ENCODE assay signal across 24 mouse cellular contexts in genomic region chr15:97310251-97310650, GRCm38 (mm10).
"Had no signal": no experiment of that assay in that cellular context is flagged by ENCODE, and none has a peak within 500 bp of the region (broad histone marks: within the 10 kb centered on the region; RNA-seq: fewer than 3 reads in every experiment).

No protein-coding gene starts in this region.

- H3K4me1 ChIP-seq: heart, embryonic 12.5 days; limb, embryonic 10.5 days; liver, embryonic 13.5 days had no signal

- H3K27ac ChIP-seq: gastrocnemius, adult 2 months; heart, adult 2 months; hindbrain, embryonic 10.5 days; hindbrain, embryonic 12.5 days; hindbrain, embryonic 14.5 days; layer of hippocampus, adult 2 months; left cerebral cortex, adult 2 months; limb, embryonic 10.5 days; limb, embryonic 12.5 days; liver, embryonic 13.5 days had no signal

- DNase-seq: gastrocnemius, adult 2 months; gastrocnemius, postnatal 10 days; gastrocnemius, postnatal 25 days; heart, adult 2 months; heart, postnatal 4 days; kidney, adult 18-20 months; kidney, adult 8-10 months; kidney, postnatal 10 days; kidney, postnatal 25 days; kidney, postnatal 4 days; liver; liver, embryonic 13.5 days had no signal

- H3K9ac ChIP-seq: heart, embryonic 12.5 days; hindbrain, embryonic 12.5 days; hindbrain, embryonic 14.5 days; limb, embryonic 12.5 days; liver, embryonic 13.5 days had no signal

- H3K9me3 ChIP-seq: heart, embryonic 12.5 days; hindbrain, embryonic 10.5 days; hindbrain, embryonic 12.5 days; limb, embryonic 10.5 days; limb, embryonic 12.5 days; liver, embryonic 13.5 days had no signal

- H3K4me2 ChIP-seq: heart, embryonic 12.5 days; hindbrain, embryonic 12.5 days; hindbrain, embryonic 14.5 days; limb, embryonic 12.5 days; liver, embryonic 11.5 days; liver, embryonic 13.5 days had no signal

- H3K27me3 ChIP-seq: hindbrain, embryonic 12.5 days; limb, embryonic 12.5 days; liver, embryonic 13.5 days had no signal

- ATAC-seq: hindbrain, embryonic 16.5 days; inflammation-experienced regulatory T-cells, adult 6 months; intestine, postnatal 0 days had no signal

- H3K4me3 ChIP-seq: gastrocnemius, adult 2 months; heart, adult 2 months; heart, embryonic 12.5 days; hindbrain, embryonic 10.5 days; hindbrain, embryonic 12.5 days; layer of hippocampus, adult 2 months; left cerebral cortex, adult 2 months; limb, embryonic 10.5 days; limb, embryonic 12.5 days; liver, embryonic 13.5 days had no signal

- H3K36me3 ChIP-seq: heart, embryonic 12.5 days; hindbrain, embryonic 10.5 days; hindbrain, embryonic 12.5 days; limb, embryonic 10.5 days; limb, embryonic 12.5 days; liver, embryonic 13.5 days had no signal
